Mouse (Mus musculus) C2C12 (cell line): ENCODE data around the gene Fbxl17. TPM values are rescaled to one million over a fixed set of nuclear protein-coding genes. Genes with fewer than 3 reads are reported as not detected.

Experiments
- H3K27me3 ChIP-seq: one replicate; pipeline ENCODE4 v1.6.1; 2011; ENCODE audit not compliant: control insufficient read depth, insufficient read depth, insufficient read length
- H3K36me3 ChIP-seq: one replicate; pipeline ENCODE4 v1.6.1; 2011; ENCODE audit not compliant: control insufficient read depth, insufficient read depth
- H3K4me3 ChIP-seq: one replicate; pipeline ENCODE4 v1.5.1; 2011; ENCODE audit warnings: mild to moderate bottlenecking, control low read depth; ENCODE audit not compliant: poor library complexity, insufficient read depth, severe bottlenecking
- H3K79me2 ChIP-seq: one replicate; pipeline ENCODE4 v1.6.1; 2011; ENCODE audit not compliant: control insufficient read depth, insufficient read depth
- H3K79me3 ChIP-seq: one replicate; pipeline ENCODE4 v1.6.1; 2011; ENCODE audit warnings: low read depth, control low read depth
- H3ac ChIP-seq: one replicate; pipeline ENCODE3; 2011; ENCODE audit warnings: low read depth; ENCODE audit not compliant: control insufficient read depth, insufficient read length
- CEBPB ChIP-seq: IDR thresholded peaks from one replicate; pipeline ENCODE4 v1.6.1; 2011; ENCODE audit warnings: low read depth, mild to moderate bottlenecking, control low read depth, moderate library complexity
- CTCF ChIP-seq: IDR thresholded peaks from one replicate; pipeline ENCODE4 v1.5.1; 2011; ENCODE audit not compliant: control insufficient read depth, insufficient read depth, insufficient read length
- FOSL1 ChIP-seq: IDR thresholded peaks from one replicate; pipeline ENCODE4 v1.8.0; 2011; ENCODE audit warnings: mild to moderate bottlenecking, low read length; ENCODE audit not compliant: poor library complexity, insufficient read depth, severe bottlenecking
- MAX ChIP-seq: IDR thresholded peaks from one replicate; pipeline ENCODE4 v1.6.1; 2011; ENCODE audit warnings: mild to moderate bottlenecking, control low read depth
- MYOD1 ChIP-seq: IDR thresholded peaks from one replicate; pipeline ENCODE4 v1.6.1; 2011; ENCODE audit warnings: low read depth; ENCODE audit not compliant: control insufficient read depth, insufficient read length
- MYOG ChIP-seq: IDR thresholded peaks from one replicate; pipeline ENCODE4 v1.6.1; 2011; ENCODE audit not compliant: control insufficient read depth, insufficient read length; ENCODE audit errors: extremely low read depth
- USF1 ChIP-seq: IDR thresholded peaks from one replicate; pipeline ENCODE4 v1.6.1; 2011; ENCODE audit warnings: low read depth, mild to moderate bottlenecking, control low read depth, moderate library complexity
- polyA plus RNA-seq: library from polyadenylated mRNA; unstranded; fragments of >200 nt; fragmentation: generic; extraction: Trizol; gene quantifications from one replicate; pipeline ENCODE4 v1.2.1, GENCODE M21; 2012; ENCODE audit warnings: missing spikeins

The Fbxl17 gene
- polyA plus RNA-seq, 1 experiment, result 6.3 TPM

DNA sequence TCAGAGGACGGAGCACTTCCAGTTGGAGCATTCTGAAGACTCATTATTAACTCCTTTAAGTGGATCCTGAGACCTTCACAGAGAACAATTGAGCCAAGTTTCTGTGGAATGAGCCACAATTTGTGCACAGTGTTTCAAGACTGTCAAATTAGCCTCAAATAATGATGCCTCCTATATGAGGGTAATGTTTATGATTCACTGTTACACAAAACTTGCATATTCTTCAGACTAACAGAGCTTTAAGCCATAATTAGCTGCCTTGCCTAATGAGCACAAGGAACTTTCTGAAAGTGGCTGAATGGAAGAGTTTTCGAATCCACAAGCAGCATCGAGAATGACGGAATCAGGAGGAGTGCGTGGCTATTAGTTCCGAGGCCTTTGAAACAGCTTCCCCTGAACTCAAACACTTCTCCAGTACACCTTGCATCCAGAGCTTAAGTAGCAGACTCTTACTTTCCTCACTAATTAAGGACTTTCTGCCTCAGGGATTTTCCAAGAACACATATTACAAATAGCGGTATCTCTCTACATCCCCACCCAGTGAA, 389.5 kb downstream of the Fbxl17 start:
- no peaks in the 10 kb centered on the region for H3K36me3 ChIP-seq
- TF ChIP-seq MYOD1, result no peak
- no peak for TF ChIP-seq MYOG
- no peak for TF ChIP-seq CTCF
- TF ChIP-seq USF1, result no peak

DNA sequence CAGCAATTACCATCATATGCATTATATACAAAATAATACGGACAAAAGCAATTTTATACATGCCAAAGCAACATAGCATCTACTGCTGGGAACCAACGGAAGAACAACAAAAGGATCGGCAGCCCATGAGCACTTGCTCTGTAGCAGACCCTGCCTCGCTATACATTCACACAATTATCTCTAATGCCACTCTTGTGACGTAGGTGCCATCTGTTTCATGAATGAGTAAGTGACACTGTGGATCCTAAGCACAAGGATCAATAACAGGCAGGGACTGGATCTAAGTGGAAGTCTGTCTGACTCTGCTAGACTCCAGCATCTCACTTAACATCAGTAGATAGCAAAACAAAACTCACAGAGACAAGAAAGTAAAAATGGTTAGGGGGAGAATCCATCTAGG, 391.8 kb downstream of the Fbxl17 start:
- no peaks in the 10 kb centered on the region for H3K79me3 ChIP-seq
- no peak overlapping the region for H3ac ChIP-seq
- H3K36me3 ChIP-seq, result no peaks in the 10 kb centered on the region
- no peak for TF ChIP-seq USF1
- no peak for TF ChIP-seq FOSL1
- TF ChIP-seq CEBPB, result no peak
- TF ChIP-seq CTCF, result no peak
- no peak for TF ChIP-seq MAX
- no peak for TF ChIP-seq MYOG
- TF ChIP-seq MYOD1, result no peak
- H3K79me2 ChIP-seq, result no peaks in the 10 kb centered on the region
- H3K4me3 ChIP-seq, result no peak overlapping the region
- H3K27me3 ChIP-seq, result no peaks in the 10 kb centered on the region

More for the DNA sequence above, 389.5 kb downstream of the Fbxl17 start:
- H3K79me2 ChIP-seq, result no peaks in the 10 kb centered on the region
- H3K79me3 ChIP-seq, result no peaks in the 10 kb centered on the region
- H3K27me3 ChIP-seq, result no peaks in the 10 kb centered on the region
- H3ac ChIP-seq, result no peak overlapping the region
- no peak overlapping the region for H3K4me3 ChIP-seq

DNA sequence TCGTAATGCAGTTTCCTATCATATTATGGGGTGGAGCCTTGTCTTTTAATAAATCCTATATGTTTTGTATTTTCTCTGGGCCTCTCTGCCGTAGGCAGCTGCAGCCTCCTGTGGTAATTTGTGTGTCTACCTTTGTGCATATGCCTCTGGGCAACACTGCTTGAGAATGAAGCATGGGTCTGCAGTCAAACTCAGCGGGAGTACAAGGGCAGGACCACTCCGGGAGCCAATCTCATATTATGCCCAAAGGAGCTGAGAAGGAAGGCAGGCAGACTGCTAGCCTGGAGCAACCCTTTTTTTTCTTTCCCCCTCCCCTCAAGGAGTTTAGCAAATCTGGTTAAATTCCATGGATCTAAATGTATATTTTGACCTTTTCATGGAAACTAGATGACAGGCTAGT, 392.3 kb downstream of the Fbxl17 start:
- no peak overlapping the region for H3K4me3 ChIP-seq
- no peaks in the 10 kb centered on the region for H3K79me2 ChIP-seq
- no peaks in the 10 kb centered on the region for H3K36me3 ChIP-seq
- TF ChIP-seq FOSL1 (no peak), CEBPB (no peak), MYOD1 (no peak), MAX (no peak)
- H3K27me3 ChIP-seq, result no peaks in the 10 kb centered on the region
- H3ac ChIP-seq, result no peak overlapping the region
- H3K79me3 ChIP-seq, result no peaks in the 10 kb centered on the region

DNA sequence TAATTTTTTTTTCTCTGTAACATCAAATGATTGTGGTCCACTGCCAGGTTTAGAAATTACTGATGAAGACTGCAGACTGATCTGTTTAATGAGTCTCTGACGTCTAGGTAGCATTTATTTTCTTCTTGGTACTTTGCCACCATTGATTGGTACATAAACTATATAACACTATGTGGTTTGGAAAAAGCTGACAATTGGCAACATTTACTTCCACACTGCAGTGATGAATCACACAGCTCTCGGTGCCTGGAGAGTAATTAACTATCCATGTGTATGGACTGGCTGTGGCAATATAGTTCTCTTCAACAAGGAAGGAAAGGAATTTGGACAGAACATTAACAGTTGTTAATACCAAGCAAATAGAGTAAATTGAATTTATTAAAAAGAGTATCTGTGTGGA, 404.3 kb downstream of the Fbxl17 start:
- H3K79me2 ChIP-seq, result no peaks in the 10 kb centered on the region
- no peak overlapping the region for H3K4me3 ChIP-seq
- no peaks in the 10 kb centered on the region for H3K27me3 ChIP-seq
- H3K36me3 ChIP-seq, result no peaks in the 10 kb centered on the region
- TF ChIP-seq USF1 (no peak), FOSL1 (no peak), MYOG (no peak), CTCF (no peak), CEBPB (no peak)
- no peaks in the 10 kb centered on the region for H3K79me3 ChIP-seq
- no peak overlapping the region for H3ac ChIP-seq

DNA sequence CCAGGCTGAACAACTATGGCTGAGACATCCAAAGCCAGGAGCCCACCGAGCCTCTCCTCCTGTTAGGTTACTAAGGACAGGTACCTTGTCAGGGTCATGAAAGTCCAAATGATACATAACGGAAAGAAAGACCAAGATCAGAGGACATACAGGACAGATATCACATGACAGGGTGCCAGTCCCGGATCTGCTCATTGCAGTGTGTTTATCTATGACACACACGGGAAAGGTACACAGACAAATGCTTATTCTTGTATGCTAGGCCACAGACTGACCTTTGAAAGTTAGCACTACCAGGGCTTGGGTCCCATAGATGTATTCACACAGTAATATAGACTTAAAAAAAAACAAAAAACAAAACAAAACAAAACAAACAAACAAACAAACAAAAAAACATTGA, 404.8 kb downstream of the Fbxl17 start:
- Histone ChIP-seq H3ac (no peak overlapping the region), H3K79me3 (no peaks in the 10 kb centered on the region), H3K79me2 (no peaks in the 10 kb centered on the region), H3K4me3 (no peak overlapping the region), H3K36me3 (no peaks in the 10 kb centered on the region), H3K27me3 (no peaks in the 10 kb centered on the region)
- TF ChIP-seq MYOD1 (no peak), CEBPB (no peak), MYOG (no peak), MAX (no peak), CTCF (no peak), FOSL1 (no peak), USF1 (no peak)

- Histone ChIP-seq H3K79me3 (no peaks in the 10 kb centered on the region), H3K79me2 (no peaks in the 10 kb centered on the region), H3K4me3 (no peak overlapping the region), H3K36me3 (no peaks in the 10 kb centered on the region), H3K27me3 (no peaks in the 10 kb centered on the region), H3ac (no peak overlapping the region)
- TF ChIP-seq FOSL1 (no peak), USF1 (no peak), MAX (no peak), CTCF (no peak), CEBPB (no peak), MYOD1 (no peak), MYOG (no peak)
These were observed 406.6 kb downstream of the Fbxl17 start for GRCm38 (mm10) chr17:63093184-63093583.
